Comparison of ENCODE assay signal across 25 mouse cellular contexts in genomic region chr14:117304723-117305010, GRCm38 (mm10).
"Had no signal": no experiment of that assay in that cellular context is flagged by ENCODE, and none has a peak within 500 bp of the region (broad histone marks: within the 10 kb centered on the region; RNA-seq: fewer than 3 reads in every experiment).

No protein-coding gene starts in this region.

- ATAC-seq: liver, embryonic 12.5 days had no signal

- H3K27me3 ChIP-seq: limb, embryonic 13.5 days; liver, embryonic 12.5 days; liver, embryonic 15.5 days; lung, embryonic 15.5 days; megakaryocyte, embryonic 14.5 days; neural tube, embryonic 12.5 days; neural tube, embryonic 15.5 days had no signal

- DNase-seq: kidney, adult 18-20 months; kidney, adult 9 months; kidney, postnatal 25 days; layer of hippocampus, adult 9-11 months; liver; lung, adult 18-20 months; lung, postnatal 10 days; lung, postnatal 36 days; right cerebral cortex, adult 18-20 months; right cerebral cortex, postnatal 14 days; right cerebral cortex, postnatal 4 days; thymus, adult 2 months; thymus, postnatal 14 days; thymus, postnatal 4 days had no signal

- H3K9ac ChIP-seq: limb, embryonic 13.5 days; liver, embryonic 12.5 days; liver, embryonic 15.5 days; lung, embryonic 15.5 days; neural tube, embryonic 12.5 days; neural tube, embryonic 15.5 days had no signal

- H3K4me2 ChIP-seq: limb, embryonic 13.5 days; liver, embryonic 12.5 days; liver, embryonic 15.5 days; lung, embryonic 15.5 days; neural tube, embryonic 12.5 days; neural tube, embryonic 15.5 days had no signal

- H3K9me3 ChIP-seq: limb, embryonic 10.5 days; limb, embryonic 13.5 days; liver, embryonic 12.5 days; liver, embryonic 15.5 days; lung, embryonic 15.5 days; neural tube, embryonic 12.5 days; neural tube, embryonic 15.5 days had no signal

- H3K27ac ChIP-seq: kidney, postnatal 0 days; layer of hippocampus, adult 2 months; limb, embryonic 10.5 days; limb, embryonic 13.5 days; liver, embryonic 12.5 days; liver, embryonic 15.5 days; lung, embryonic 15.5 days; neural tube, embryonic 12.5 days; neural tube, embryonic 15.5 days; stomach, postnatal 0 days had no signal

- H3K4me3 ChIP-seq: layer of hippocampus, adult 2 months; limb, embryonic 10.5 days; limb, embryonic 13.5 days; liver, embryonic 12.5 days; liver, embryonic 15.5 days; lung, embryonic 15.5 days; megakaryocyte, embryonic 14.5 days; neural tube, embryonic 12.5 days; neural tube, embryonic 15.5 days had no signal

- H3K4me1 ChIP-seq: limb, embryonic 10.5 days; limb, embryonic 13.5 days; liver, embryonic 12.5 days; liver, embryonic 15.5 days; lung, embryonic 15.5 days; megakaryocyte, embryonic 14.5 days; neural tube, embryonic 12.5 days; neural tube, embryonic 15.5 days had no signal

- H3K36me3 ChIP-seq: limb, embryonic 10.5 days; limb, embryonic 13.5 days; liver, embryonic 12.5 days; liver, embryonic 15.5 days; lung, embryonic 15.5 days; neural tube, embryonic 12.5 days; neural tube, embryonic 15.5 days had no signal
